Mouse (Mus musculus) retina, embryonic 14.5 days (tissue): ENCODE measurements at regions not wholly inside any gene's neighbourhood (a gene's known extent, or its start where the extent isn't known, plus 50 kb on each side); places are given as distances from the start of the nearest gene placed in this dataset.
A peak's percentile ranks its signal among the peaks of the same experiment; 100 is the strongest.

ENCODE experiments used
- DNase-seq: peaks from one replicate; pipeline ENCODE4 v3.0.0-alpha.2; 2015; ENCODE audit warnings: low spot score

DNA sequence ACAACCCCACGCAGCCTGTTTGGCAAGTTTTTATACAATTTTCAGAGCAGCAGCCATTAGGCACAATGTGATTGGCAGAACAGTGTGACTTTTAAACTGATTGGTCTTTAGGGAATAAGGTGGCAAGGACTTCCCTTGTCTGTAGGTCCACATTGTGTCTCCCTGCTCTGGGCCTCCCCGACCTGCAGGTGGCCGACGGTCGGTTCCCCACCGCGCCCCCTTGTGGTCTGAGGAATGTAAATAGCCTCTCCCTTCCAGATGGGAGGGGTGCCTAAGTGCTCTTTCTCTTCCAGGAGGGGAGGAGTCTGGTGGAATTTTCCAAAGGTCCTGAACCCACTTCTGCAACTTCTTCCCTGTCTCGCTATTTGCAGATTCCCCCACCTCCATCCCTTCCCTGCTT is 52.5 kb upstream of the Prr5 start:
- DNase-seq, result peak; percentile 82

- peak; percentile 95 for DNase-seq
These were observed 55.6 kb upstream of the Prr5 start for GRCm38 (mm10) chr15:84613536-84614527.

DNA sequence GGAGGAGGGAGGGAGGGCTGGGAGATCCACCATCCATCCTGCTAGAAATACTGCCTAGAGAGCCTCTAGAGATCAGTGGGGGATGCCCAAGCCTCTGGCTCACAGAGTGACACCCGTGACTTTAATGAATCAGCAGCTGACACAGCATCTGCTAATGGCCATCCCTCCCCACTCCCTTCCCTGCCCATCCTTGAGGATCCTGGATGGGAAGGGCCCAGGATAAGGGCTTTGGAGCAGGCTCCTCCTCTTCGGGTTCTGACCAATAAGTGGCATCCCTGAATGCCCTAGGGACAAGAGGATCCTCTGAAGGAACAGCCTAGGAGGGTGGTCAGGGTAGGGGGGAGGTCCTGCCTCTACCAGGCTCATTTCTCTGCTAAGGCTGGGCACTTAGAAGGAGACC is 55.3 kb upstream of the Rtl6 start:
- peak; percentile 33 for DNase-seq

- no peak for DNase-seq
These were observed 52.3 kb upstream of the Rtl6 start for GRCm38 (mm10) chr15:84609825-84610442.

DNA sequence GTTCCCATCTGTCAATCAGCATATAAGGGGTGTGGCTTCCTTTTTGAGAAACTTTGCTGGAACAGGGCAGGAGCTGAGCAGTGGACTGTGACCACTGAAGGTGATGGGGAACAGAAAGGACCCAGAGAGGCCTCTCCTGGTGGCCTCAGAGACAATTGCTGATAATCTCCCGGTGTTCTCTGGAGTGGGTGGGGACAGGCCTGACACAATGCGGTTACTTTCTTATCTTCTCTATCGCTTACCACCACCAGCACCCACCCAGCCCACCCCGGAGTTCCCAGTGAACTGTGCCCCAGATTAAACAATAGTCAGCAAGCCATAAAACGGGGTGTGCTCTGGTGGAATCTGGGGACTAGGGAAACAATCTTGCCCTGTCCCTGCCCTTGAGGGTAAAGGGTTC is 51.4 kb upstream of the Rtl6 start:
- DNase-seq, result no peak
